Mouse (Mus musculus): ENCODE results near the gene Hist1h2ah. TPM values are rescaled to one million over a fixed set of nuclear protein-coding genes. Genes with fewer than 3 reads are reported as not detected.

Gene Hist1h2ah
- polyA plus RNA-seq, 1 experiment from 2014 or later, result not detected

DNA sequence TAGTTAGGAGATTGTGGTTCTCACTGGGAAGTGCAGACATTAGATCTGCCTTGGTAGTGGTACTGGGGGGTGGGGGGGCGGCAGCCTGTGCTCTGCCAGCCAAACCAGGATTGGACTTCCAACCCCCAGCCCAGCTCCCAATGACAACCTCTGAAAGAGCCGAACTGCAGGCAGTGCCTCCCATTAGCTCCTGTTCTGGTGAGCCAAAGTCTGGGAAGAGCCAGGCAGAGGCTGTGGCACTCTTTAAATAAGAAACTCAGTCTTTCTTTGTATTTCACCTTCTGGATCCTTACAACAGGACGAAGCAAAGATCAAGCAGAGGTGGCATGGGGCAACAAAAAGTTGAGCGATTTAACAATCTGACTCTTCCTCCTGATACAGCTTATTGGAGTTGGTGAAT lies 36.2 kb downstream of the Hist1h2ah start:
- Histone ChIP-seq H3K36me3 (replicated peaks) (no peaks in the 10 kb centered on the region), H3K27ac (no peak overlapping the region), H3K4me1 (peaks cover 12% of the 10 kb centered on the region; the same call in 1 of the 2 replicates), H3K9ac (no peak overlapping the region), H3K9me3 (no peaks in the 10 kb centered on the region), H3K27me3 (replicated peaks) (peaks cover 95% of the 10 kb centered on the region), H3K4me2 (no peak overlapping the region), H3K4me3 (no peak overlapping the region)
- WGBS, result 36% methylated on average over 4 of the region's 4 CpGs
- ATAC-seq (replicated peaks), result no peak

DNA sequence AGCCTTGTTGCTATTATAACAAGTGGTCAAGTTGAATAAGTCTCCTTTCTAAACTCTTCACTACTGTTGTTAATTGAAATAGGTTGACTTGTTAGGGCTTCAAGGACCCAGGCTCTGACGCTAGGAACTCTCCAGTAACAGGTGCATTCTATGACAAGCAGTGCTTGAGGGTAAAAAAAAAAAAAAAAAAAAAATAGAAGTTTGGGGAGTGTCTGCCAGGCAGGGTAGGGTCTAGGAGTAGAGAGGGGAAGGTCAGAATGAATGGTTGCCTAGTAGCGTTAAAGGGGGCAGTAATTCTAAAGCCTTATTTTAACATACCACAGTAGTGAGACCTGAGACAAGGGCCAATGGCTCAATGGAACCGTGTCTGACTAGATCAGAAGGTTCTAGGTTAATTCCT lies 37.0 kb downstream of the Hist1h2ah start:
- WGBS, result 17% methylated on average over 3 of the region's 3 CpGs
- H3K27me3 ChIP-seq (replicated peaks), result peaks cover 95% of the 10 kb centered on the region
- H3K9me3 ChIP-seq, result no peaks in the 10 kb centered on the region
- no peak overlapping the region for H3K4me2 ChIP-seq
- H3K9ac ChIP-seq, result no peak overlapping the region
- no peaks in the 10 kb centered on the region for H3K36me3 ChIP-seq (replicated peaks)
- peaks cover 12% of the 10 kb centered on the region; the same call in 1 of the 2 replicates for H3K4me1 ChIP-seq
- no peak for ATAC-seq (replicated peaks)
- H3K27ac ChIP-seq, result no peak overlapping the region
- no peak overlapping the region for H3K4me3 ChIP-seq

DNA sequence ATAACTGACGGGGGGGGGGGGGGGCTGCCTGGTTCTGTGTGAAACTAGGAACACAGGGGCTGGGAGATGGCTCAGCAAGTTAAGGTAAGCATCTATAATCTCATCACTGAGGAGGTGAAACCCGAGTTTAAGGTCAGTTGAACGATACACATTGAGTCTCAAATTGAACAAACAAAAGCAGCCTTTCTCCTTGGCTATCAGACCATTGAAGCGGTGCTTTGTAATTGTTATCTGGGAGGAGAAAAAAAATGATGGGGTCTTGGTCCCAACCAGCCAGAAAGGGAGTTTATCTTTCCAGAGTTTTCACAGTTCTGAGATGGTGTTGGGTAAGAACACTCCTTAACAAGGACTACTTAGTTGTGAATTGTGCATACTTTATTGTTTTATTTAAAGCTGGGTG lies 37.5 kb downstream of the Hist1h2ah start:
- Histone ChIP-seq H3K9ac (no peak overlapping the region), H3K4me3 (no peak overlapping the region), H3K27ac (no peak overlapping the region), H3K4me2 (no peak overlapping the region), H3K36me3 (replicated peaks) (no peaks in the 10 kb centered on the region), H3K9me3 (no peaks in the 10 kb centered on the region), H3K4me1 (peaks cover 12% of the 10 kb centered on the region; the same call in 1 of the 2 replicates), H3K27me3 (replicated peaks) (peaks cover 92% of the 10 kb centered on the region)
- ATAC-seq (replicated peaks), result no peak
- WGBS, result 9% methylated on average over 4 of the region's 4 CpGs

- Histone ChIP-seq H3K4me3 (no peak overlapping the region), H3K9ac (no peak overlapping the region), H3K9me3 (no peaks in the 10 kb centered on the region), H3K4me2 (peak overlapping the region; percentile 6; the same call in 1 of the 2 replicates), H3K27me3 (replicated peaks) (peaks cover 90% of the 10 kb centered on the region), H3K4me1 (peaks cover 12% of the 10 kb centered on the region; the same call in 1 of the 2 replicates), H3K27ac (no peak overlapping the region), H3K36me3 (replicated peaks) (no peaks in the 10 kb centered on the region)
- ATAC-seq (replicated peaks), result no peak
- 1% methylated on average over 21 of the region's 21 CpGs for WGBS
Observed at GRCm38 (mm10) chr13:21997201-21997820, 38.1 kb downstream of the Hist1h2ah start.

- Histone ChIP-seq H3K9me3 (no peaks in the 10 kb centered on the region), H3K4me3 (no peak overlapping the region), H3K4me1 (peaks cover 12% of the 10 kb centered on the region; the same call in 1 of the 2 replicates), H3K27ac (no peak overlapping the region), H3K36me3 (replicated peaks) (no peaks in the 10 kb centered on the region), H3K27me3 (replicated peaks) (peaks cover 87% of the 10 kb centered on the region), H3K9ac (no peak overlapping the region), H3K4me2 (peak overlapping the region; percentile 6; the same call in 1 of the 2 replicates)
- ATAC-seq (replicated peaks), result no peak
- 1% methylated on average over 13 of the region's 13 CpGs for WGBS
Observed at GRCm38 (mm10) chr13:21996840-21997185, 38.6 kb downstream of the Hist1h2ah start.

GRCm38 (mm10) chr13:21996101-21996839 lies 39.1 kb downstream of the Hist1h2ah start:
- no peaks in the 10 kb centered on the region for H3K9me3 ChIP-seq
- ATAC-seq (replicated peaks), result no peak
- H3K9ac ChIP-seq, result no peak overlapping the region
- 0 out of 2 replicates have a peak overlapping the region, but pooled peaks have one; percentile 6 for H3K4me2 ChIP-seq
- H3K36me3 ChIP-seq (replicated peaks), result no peaks in the 10 kb centered on the region
- peak overlapping the region; percentile 20; the same call in 1 of the 2 replicates for H3K4me3 ChIP-seq
- H3K27me3 ChIP-seq (replicated peaks), result peaks cover 87% of the 10 kb centered on the region
- H3K27ac ChIP-seq, result no peak overlapping the region
- 4% methylated on average over 12 of the region's 12 CpGs for WGBS
- H3K4me1 ChIP-seq, result peaks cover 12% of the 10 kb centered on the region; the same call in 1 of the 2 replicates

GRCm38 (mm10) chr13:21995331-21995914 lies 39.9 kb downstream of the Hist1h2ah start:
- Histone ChIP-seq H3K4me1 (peaks cover 12% of the 10 kb centered on the region; the same call in 1 of the 2 replicates), H3K4me2 (peak overlapping the region; percentile 34), H3K9ac (no peak overlapping the region), H3K27ac (no peak overlapping the region), H3K4me3 (peak overlapping the region; percentile 20), H3K36me3 (replicated peaks) (no peaks in the 10 kb centered on the region), H3K27me3 (replicated peaks) (peaks cover 81% of the 10 kb centered on the region), H3K9me3 (no peaks in the 10 kb centered on the region)
- 1% methylated on average over 21 of the region's 21 CpGs for WGBS
- ATAC-seq (replicated peaks), result peak; percentile 37; the same call in 1 of the 2 replicates

GRCm38 (mm10) chr13:21994896-21995295 lies 40.5 kb downstream of the Hist1h2ah start:
- Histone ChIP-seq H3K4me2 (peak overlapping the region; percentile 34), H3K27me3 (replicated peaks) (peaks cover 76% of the 10 kb centered on the region), H3K4me1 (peaks cover 12% of the 10 kb centered on the region; the same call in 1 of the 2 replicates), H3K4me3 (peak overlapping the region; percentile 20; the same call in 1 of the 2 replicates), H3K27ac (no peak overlapping the region), H3K9me3 (no peaks in the 10 kb centered on the region), H3K36me3 (replicated peaks) (no peaks in the 10 kb centered on the region), H3K9ac (no peak overlapping the region)
- no peak for ATAC-seq (replicated peaks)
- WGBS, result 6% methylated on average over 8 of the region's 8 CpGs

DNA sequence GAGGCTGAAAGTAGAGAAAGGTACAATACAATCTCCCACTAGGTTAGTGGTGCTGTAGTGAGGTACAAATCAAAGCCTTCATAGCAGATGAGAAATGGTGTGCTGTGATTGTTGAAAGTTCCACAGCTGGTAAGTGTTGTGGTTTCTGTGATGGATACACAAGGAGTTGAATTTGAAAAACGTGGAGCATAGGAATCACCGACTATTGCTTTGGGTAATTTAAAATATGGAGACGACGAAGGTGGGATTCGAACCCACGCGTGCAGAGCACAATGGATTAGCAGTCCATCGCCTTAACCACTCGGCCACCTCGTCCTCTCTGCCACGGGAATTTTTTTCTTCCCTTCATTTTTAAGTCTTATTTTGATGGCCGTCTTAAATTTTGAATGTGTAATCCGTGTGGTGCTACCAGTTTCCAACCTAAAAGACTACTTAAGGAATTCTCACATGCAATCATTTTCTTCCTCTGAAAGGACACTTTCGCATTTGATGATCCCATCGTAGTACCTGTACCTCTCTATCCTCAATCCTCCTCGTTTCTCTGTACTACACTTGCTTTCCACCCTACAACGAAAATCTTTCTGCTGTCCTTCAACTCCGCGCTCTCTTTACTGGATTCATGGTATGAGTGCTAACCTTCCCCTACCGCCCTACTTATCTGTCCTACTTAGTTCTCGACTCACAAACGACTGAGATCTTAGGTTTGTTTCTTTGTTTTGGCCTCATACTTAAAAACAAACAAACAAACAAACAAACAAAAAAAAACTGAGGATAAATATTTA lies 41.2 kb downstream of the Hist1h2ah start:
- Histone ChIP-seq H3K36me3 (replicated peaks) (no peaks in the 10 kb centered on the region), H3K9me3 (no peaks in the 10 kb centered on the region), H3K27me3 (replicated peaks) (peaks cover 69% of the 10 kb centered on the region), H3K9ac (no peak overlapping the region), H3K4me2 (no peak overlapping the region), H3K4me3 (no peak overlapping the region), H3K4me1 (peaks cover 12% of the 10 kb centered on the region; the same call in 1 of the 2 replicates), H3K27ac (no peak overlapping the region)
- no peak for ATAC-seq (replicated peaks)
- whole genome bisulfite sequencing, result 2% methylated on average over 22 of the region's 22 CpGs

DNA sequence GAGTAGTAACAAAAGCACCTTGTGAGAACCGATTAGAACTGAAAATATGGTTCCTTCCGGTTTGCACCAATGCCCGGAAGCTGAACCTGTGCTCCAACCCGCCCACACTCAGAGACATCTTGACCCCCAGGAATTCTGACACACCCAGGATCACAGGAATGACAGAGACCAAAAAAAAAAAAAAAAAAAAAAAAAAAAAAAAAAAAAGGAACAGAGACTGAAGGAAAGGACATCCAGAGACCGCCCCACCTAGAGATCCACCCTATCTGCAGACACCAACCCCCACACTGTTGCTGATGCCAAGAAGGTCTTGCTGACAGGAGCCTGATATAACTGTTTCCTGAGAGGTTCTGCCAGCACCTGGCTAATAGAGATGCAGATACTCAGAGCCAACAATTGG lies 42.8 kb downstream of the Hist1h2ah start:
- no peak for ATAC-seq (replicated peaks)
- no peaks in the 10 kb centered on the region for H3K9me3 ChIP-seq
- H3K9ac ChIP-seq, result no peak overlapping the region
- peaks cover 12% of the 10 kb centered on the region; the same call in 1 of the 2 replicates for H3K4me1 ChIP-seq
- no peak overlapping the region for H3K4me3 ChIP-seq
- H3K36me3 ChIP-seq (replicated peaks), result no peaks in the 10 kb centered on the region
- WGBS, result 83% methylated on average over 5 of the region's 5 CpGs
- H3K27ac ChIP-seq, result no peak overlapping the region
- H3K27me3 ChIP-seq (replicated peaks), result peaks cover 56% of the 10 kb centered on the region
- H3K4me2 ChIP-seq, result no peak overlapping the region

Measured in midbrain, embryonic 15.5 days (tissue).